Mouse (Mus musculus) heart, embryonic 13.5 days (tissue): ENCODE data around the gene Wasf2. TPM values are rescaled to one million over a fixed set of nuclear protein-coding genes. Genes with fewer than 3 reads are reported as not detected.

ENCODE experiments used
- ATAC-seq: fragments of 200-750 bp; cut with Nextera tagmentation; 2 replicates; pipeline ENCODE4 v1.8.0; 2017; ENCODE audit warnings: moderate TSS enrichment; ENCODE audit not compliant: insufficient number of reproducible peaks, low FRiP score, low TSS enrichment; ENCODE audit errors: extremely low read depth
- H3K27ac ChIP-seq: fragments of 300-500 bp; sonication (generic); replicated peaks from 2 replicates; pipeline ENCODE4 v1.5.1; 2015; ENCODE audit warnings: moderate library complexity, mild to moderate bottlenecking, inconsistent platforms
- H3K27me3 ChIP-seq: fragments of 300-500 bp; sonication (generic); replicated peaks from 2 replicates; pipeline ENCODE4 v1.6.1; 2015; ENCODE audit warnings: mild to moderate bottlenecking, inconsistent platforms
- H3K36me3 ChIP-seq: fragments of 300-500 bp; sonication (generic); 2 replicates; pipeline ENCODE4 v1.6.1; 2015; ENCODE audit warnings: mild to moderate bottlenecking, inconsistent platforms
- H3K4me1 ChIP-seq: fragments of 300-500 bp; sonication (generic); 2 replicates; pipeline ENCODE4 v1.6.1; 2015; ENCODE audit warnings: inconsistent platforms
- H3K4me2 ChIP-seq: fragments of 300-500 bp; sonication (generic); 2 replicates; pipeline ENCODE4 v1.6.1; 2015; ENCODE audit warnings: inconsistent platforms, mild to moderate bottlenecking, moderate library complexity
- H3K4me3 ChIP-seq: fragments of 300-500 bp; sonication (generic); 2 replicates; pipeline ENCODE4 v1.5.1; 2015; ENCODE audit warnings: moderate library complexity, mild to moderate bottlenecking, inconsistent platforms
- H3K9ac ChIP-seq: fragments of 300-500 bp; sonication (generic); 2 replicates; pipeline ENCODE4 v1.6.1; 2015; ENCODE audit warnings: inconsistent platforms, mild to moderate bottlenecking, moderate library complexity
- H3K9me3 ChIP-seq: fragments of 300-500 bp; sonication (generic); 2 replicates; pipeline ENCODE4 v1.6.1; 2016; ENCODE audit warnings: inconsistent platforms
- WGBS: fragments of 180-500 bp; shearing (Covaris S2); methylation state at CpG from one replicate; pipeline ENCODE4 v1.1.7; 2015; ENCODE audit warnings: mixed read lengths; 5-methylcytosine and 5-hydroxymethylcytosine counted together
- polyA plus RNA-seq: library from polyadenylated mRNA; unstranded; fragments of >200 nt; fragmentation: Nextera tagmentation; extraction: Ambion mirVana; gene quantifications from 2 replicates; pipeline ENCODE4 v1.2.1, GENCODE M21; 2015

Wasf2 gene
- polyA plus RNA-seq, 1 experiment from 2014 or later = 64.6 TPM

- WGBS = 12% methylated on average over 15 of the region's 16 CpGs
- Histone ChIP-seq H3K4me1 (peaks cover 43% of the 10 kb centered on the region), H3K4me3 (no peak overlapping the region), H3K4me2 (peak overlapping the region; percentile 46), H3K36me3 (peaks cover 25% of the 10 kb centered on the region; the same call in 1 of the 2 replicates), H3K9me3 (no peaks in the 10 kb centered on the region), H3K27ac (peak overlapping the region; percentile 70), H3K9ac (peak overlapping the region; percentile 68), H3K27me3 (no peaks in the 10 kb centered on the region)
- no peak for ATAC-seq
Observed at GRCm38 (mm10) chr4:133103525-133104193, 26.6 kb upstream of the Wasf2 start.

DNA sequence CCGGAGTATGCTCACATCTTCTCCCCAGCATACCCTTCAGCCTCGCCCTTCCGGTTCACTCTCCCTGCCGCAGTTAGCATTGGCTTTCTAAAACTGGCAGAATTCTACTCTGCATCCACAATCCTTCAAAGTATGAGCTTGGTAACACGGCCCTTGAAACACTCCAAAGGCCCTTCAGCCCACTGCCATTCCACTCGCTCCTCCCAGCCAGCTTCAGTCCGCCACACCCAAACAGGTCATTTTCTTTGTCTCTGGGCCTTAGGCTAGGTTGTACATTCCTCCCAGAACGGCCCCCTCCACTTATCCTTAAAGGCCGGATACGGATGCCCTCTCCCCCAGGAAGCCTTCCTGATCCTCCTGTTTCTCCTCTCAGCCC lies 26.1 kb upstream of the Wasf2 start:
- Histone ChIP-seq H3K9me3 (no peaks in the 10 kb centered on the region), H3K36me3 (peaks cover 25% of the 10 kb centered on the region; the same call in 1 of the 2 replicates), H3K4me1 (peaks cover 48% of the 10 kb centered on the region), H3K9ac (peak overlapping the region; percentile 68), H3K27me3 (no peaks in the 10 kb centered on the region), H3K4me3 (no peak overlapping the region), H3K27ac (peak overlapping the region; percentile 70), H3K4me2 (peak overlapping the region; percentile 46)
- no peak for ATAC-seq
- WGBS = 26% methylated on average over 9 of the region's 10 CpGs

DNA sequence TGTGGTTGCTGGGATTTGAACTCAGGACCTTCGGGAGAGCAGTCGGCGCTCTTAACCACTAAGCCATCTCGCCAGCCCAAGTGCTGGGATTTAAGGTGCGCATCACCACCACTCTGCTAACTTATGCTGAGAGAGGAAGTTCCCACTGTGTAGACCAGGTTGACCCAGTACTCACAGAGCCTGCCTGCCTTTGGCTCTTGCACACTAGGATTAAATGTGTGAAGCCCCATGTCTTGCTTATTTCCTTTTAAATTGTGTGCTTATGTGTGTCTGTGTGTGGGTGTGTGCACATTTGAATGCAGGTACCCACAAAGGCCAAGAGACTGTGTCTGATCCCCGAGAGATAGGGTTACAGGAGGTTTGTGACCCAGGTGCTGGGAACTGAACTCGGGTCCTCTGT lies 23.6 kb upstream of the Wasf2 start:
- Histone ChIP-seq H3K4me1 (peaks cover 49% of the 10 kb centered on the region), H3K27me3 (no peaks in the 10 kb centered on the region), H3K36me3 (peaks cover 23% of the 10 kb centered on the region; the same call in 1 of the 2 replicates), H3K4me2 (no peak overlapping the region), H3K9ac (no peak overlapping the region), H3K9me3 (no peaks in the 10 kb centered on the region), H3K4me3 (no peak overlapping the region), H3K27ac (no peak overlapping the region)
- no peak for ATAC-seq
- 86% methylated on average over 7 of the region's 7 CpGs for WGBS

DNA sequence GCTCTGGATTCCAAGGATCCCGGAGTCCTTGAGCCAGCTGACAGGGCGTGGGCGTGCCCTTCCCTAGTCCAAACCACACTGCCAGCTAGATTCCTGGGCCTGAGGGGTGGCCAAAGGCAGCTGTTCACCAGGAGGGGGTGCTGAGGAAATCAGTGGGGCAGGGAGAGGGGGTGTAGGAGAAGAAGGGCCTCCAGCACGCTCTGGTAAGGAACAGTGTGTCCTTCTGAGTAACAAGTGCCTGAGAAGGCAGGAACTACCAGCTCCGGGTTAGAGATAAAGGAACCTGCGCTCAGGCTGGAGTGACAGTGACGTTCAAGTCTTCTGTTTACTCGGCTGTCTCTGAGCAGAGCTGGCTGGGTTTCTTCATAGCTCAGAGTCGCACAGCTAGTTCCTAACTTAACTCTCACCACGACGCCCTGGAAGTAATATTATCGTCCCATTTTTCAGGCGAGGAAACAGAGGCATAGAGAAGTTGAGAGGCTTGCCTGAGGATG lies 22.5 kb upstream of the Wasf2 start:
- no peaks in the 10 kb centered on the region for H3K27me3 ChIP-seq
- 27% methylated on average over 13 of the region's 13 CpGs for WGBS
- no peak overlapping the region for H3K4me2 ChIP-seq
- no peak for ATAC-seq
- H3K27ac ChIP-seq = peak overlapping the region; percentile 74
- H3K36me3 ChIP-seq = peaks cover 17% of the 10 kb centered on the region; the same call in 1 of the 2 replicates
- no peaks in the 10 kb centered on the region for H3K9me3 ChIP-seq
- peaks cover 41% of the 10 kb centered on the region for H3K4me1 ChIP-seq
- no peak overlapping the region for H3K4me3 ChIP-seq
- H3K9ac ChIP-seq = peak overlapping the region; percentile 50; the same call in 1 of the 2 replicates

GRCm38 (mm10) chr4:133108481-133109334 lies 21.6 kb upstream of the Wasf2 start:
- Histone ChIP-seq H3K9ac (peak overlapping the region; percentile 52; the same call in 1 of the 2 replicates), H3K4me2 (no peak overlapping the region), H3K27me3 (no peaks in the 10 kb centered on the region), H3K4me3 (no peak overlapping the region), H3K36me3 (0 out of 2 replicates have a peak, but pooled peaks cover 10% of the 10 kb centered on the region), H3K27ac (peak overlapping the region; percentile 74), H3K4me1 (peaks cover 32% of the 10 kb centered on the region), H3K9me3 (no peaks in the 10 kb centered on the region)
- 66% methylated on average over 13 of the region's 13 CpGs for WGBS
- ATAC-seq = no peak

GRCm38 (mm10) chr4:133109335-133109801 lies 20.9 kb upstream of the Wasf2 start:
- Histone ChIP-seq H3K36me3 (0 out of 2 replicates have a peak, but pooled peaks cover 8% of the 10 kb centered on the region), H3K27ac (0 out of 2 replicates have a peak overlapping the region, but pooled peaks have one; percentile 74), H3K4me3 (no peak overlapping the region), H3K4me1 (peaks cover 25% of the 10 kb centered on the region), H3K9ac (no peak overlapping the region), H3K27me3 (no peaks in the 10 kb centered on the region), H3K9me3 (no peaks in the 10 kb centered on the region), H3K4me2 (no peak overlapping the region)
- 80% methylated on average over 5 of the region's 5 CpGs for WGBS
- ATAC-seq = no peak

DNA sequence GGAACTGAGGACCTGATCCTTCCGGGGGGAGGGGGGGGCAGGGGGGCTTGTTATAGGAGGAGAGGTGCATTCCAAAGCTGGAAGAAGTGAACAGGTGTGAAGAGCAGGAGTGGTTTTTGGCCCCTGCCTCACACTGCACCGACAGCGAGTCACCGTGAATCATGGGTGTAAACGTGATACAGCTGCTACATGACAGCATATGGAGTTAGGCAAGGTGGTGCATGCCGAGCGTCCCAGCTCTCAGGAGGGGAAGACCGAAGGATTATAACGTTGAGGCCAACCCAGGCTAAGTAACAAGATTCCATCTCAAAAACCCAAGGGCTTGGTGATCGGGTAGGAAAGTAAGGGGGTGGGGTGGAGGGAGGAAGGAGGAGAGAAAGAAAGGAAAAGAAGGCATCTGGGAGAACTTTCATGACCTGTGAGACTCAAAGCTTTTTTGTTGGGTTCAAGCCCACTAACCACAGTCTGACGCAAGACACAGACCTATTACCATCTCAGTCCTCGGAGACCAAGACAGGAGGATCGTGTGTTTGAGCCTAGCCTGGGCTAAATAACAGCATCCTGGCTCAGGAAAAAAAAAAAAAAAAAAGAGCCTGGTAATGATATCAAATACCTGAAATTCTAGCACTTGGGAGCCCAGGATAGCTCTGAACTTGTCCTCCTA lies 18.0 kb upstream of the Wasf2 start:
- H3K4me1 ChIP-seq = peaks cover 35% of the 10 kb centered on the region

DNA sequence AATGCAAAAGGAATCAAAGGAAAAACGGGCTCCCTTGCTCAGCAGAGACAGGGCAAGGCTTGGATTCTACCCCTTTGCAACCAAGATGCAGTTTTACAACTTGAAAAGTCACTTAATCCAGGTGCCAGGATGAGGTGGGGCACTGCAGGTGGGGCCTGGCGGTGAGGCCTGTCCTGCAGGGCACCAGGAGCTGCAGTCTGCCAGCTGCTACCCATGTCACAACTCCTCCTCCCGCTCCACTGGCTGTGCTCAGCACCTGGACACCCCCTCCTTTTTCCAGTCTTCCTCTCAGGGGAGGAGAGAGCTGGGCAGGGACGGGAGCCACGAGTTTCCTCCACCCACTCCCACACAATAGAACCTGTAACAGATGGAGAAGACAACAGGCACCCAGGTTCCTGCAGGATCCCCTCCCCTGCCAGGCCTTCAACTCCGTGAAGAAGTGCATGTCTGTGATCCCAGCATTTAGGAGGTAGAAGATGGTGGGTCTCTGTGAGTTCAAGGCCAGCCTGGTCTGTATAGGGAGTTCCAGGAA lies 16.9 kb upstream of the Wasf2 start:
- no peak overlapping the region for H3K9ac ChIP-seq
- 56% methylated on average over 6 of the region's 6 CpGs for WGBS
- H3K4me1 ChIP-seq = peaks cover 33% of the 10 kb centered on the region
- H3K4me3 ChIP-seq = no peak overlapping the region
- no peaks in the 10 kb centered on the region for H3K9me3 ChIP-seq
- H3K36me3 ChIP-seq = no peaks in the 10 kb centered on the region
- no peak overlapping the region for H3K27ac ChIP-seq
- ATAC-seq = no peak
- no peaks in the 10 kb centered on the region for H3K27me3 ChIP-seq
- no peak overlapping the region for H3K4me2 ChIP-seq

More for the DNA sequence above, 18.0 kb upstream of the Wasf2 start:
- Histone ChIP-seq H3K9ac (no peak overlapping the region), H3K27ac (no peak overlapping the region), H3K36me3 (no peaks in the 10 kb centered on the region), H3K4me3 (no peak overlapping the region), H3K4me2 (no peak overlapping the region), H3K27me3 (no peaks in the 10 kb centered on the region), H3K9me3 (no peaks in the 10 kb centered on the region)
- WGBS = 54% methylated on average over 13 of the region's 13 CpGs
- ATAC-seq = no peak

DNA sequence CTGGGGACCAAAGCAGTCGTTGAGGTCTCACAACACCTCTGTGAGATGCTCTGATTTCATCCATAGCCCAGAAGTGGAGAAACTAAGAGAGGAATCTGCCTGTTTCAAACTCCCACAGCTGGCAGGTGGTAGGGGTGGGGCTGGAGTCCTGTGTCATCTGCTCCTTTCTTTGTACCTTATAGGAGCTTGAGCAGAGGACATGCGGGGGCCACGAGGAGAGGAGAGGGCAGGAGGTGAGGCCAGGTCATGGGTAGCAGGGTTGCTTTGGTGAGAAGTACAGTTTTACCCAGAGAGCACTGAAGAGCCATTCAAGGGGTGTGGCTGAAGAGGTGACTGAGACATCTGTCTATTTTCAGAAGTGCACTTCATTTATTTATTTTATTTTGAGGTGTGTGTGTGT lies 15.5 kb upstream of the Wasf2 start:
- no peak overlapping the region for H3K27ac ChIP-seq
- no peaks in the 10 kb centered on the region for H3K9me3 ChIP-seq
- no peaks in the 10 kb centered on the region for H3K27me3 ChIP-seq
- peaks cover 31% of the 10 kb centered on the region for H3K4me1 ChIP-seq
- no peak overlapping the region for H3K4me2 ChIP-seq
- H3K9ac ChIP-seq = no peak overlapping the region
- ATAC-seq = no peak
- WGBS = 70% methylated on average over 3 of the region's 3 CpGs
- H3K36me3 ChIP-seq = no peaks in the 10 kb centered on the region
- H3K4me3 ChIP-seq = no peak overlapping the region

DNA sequence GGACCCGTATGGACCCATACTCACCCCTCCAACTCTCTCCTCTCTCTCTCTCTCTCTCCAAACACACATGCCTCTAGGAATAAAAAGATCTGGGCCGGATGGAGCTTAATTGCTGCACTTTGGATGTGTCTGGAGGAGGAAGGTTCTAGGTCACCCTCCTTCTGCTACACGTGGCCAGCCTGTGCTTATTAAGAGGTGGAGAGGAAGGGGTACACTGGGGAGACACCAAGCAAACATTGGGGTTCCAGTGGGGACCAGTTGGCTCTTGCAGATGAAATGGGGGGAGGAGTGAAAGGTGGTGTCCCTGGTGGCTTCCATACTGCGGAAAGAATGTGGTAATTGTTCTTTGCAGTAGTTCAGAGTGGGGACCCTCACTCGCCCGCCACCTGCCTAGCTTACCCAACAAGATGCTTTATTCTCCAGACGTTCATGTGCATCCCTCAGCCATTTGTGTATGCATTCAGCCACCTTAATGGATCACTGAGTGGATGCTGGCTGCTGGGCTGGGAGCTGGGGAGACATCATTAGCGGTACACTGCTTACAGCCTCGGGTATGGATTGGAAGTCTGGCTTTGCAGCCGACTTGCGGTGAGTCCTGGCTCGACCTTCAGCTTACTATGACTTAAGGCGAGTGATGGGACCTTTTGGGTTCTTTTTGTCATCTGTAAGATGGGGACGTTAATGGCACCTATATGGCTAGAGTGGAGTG lies 14.4 kb upstream of the Wasf2 start:
- Histone ChIP-seq H3K27me3 (no peaks in the 10 kb centered on the region), H3K4me2 (no peak overlapping the region), H3K4me1 (peaks cover 38% of the 10 kb centered on the region), H3K9ac (0 out of 2 replicates have a peak overlapping the region, but pooled peaks have one; percentile 71), H3K9me3 (no peaks in the 10 kb centered on the region), H3K4me3 (no peak overlapping the region), H3K27ac (peak overlapping the region; percentile 97; the same call in 1 of the 2 replicates), H3K36me3 (no peaks in the 10 kb centered on the region)
- ATAC-seq = no peak
- WGBS = 78% methylated on average over 14 of the region's 14 CpGs
